Mouse (Mus musculus) cerebellum, adult 2 months (tissue): Measurements from ENCODE around the gene Rbpj. TPM values are rescaled to one million over a fixed set of nuclear protein-coding genes. Genes with fewer than 3 reads are reported as not detected.

Source experiments
- DNase-seq, 2 experiments: peaks; one replicate each; pipeline ENCODE4 v3.0.0; 2021
- H3K27ac ChIP-seq: fragments of 200-500 bp; 2 replicates; pipeline ENCODE4 v1.5.1; 2012; ENCODE audit warnings: low read length, control low read depth, inconsistent platforms; ENCODE audit not compliant: insufficient read depth
- H3K27me3 ChIP-seq: fragments of 200-500 bp; 2 replicates; pipeline ENCODE4 v1.6.1; 2012; ENCODE audit warnings: inconsistent platforms, mild to moderate bottlenecking, low read length, moderate library complexity; ENCODE audit not compliant: control insufficient read depth, insufficient read depth
- H3K4me1 ChIP-seq: fragments of 200-500 bp; 2 replicates; pipeline ENCODE4 v1.6.1; 2011; ENCODE audit warnings: low read length; ENCODE audit not compliant: control insufficient read depth, insufficient read depth
- H3K4me3 ChIP-seq: fragments of 200-500 bp; replicated peaks from 2 replicates; pipeline ENCODE3; 2011; ENCODE audit warnings: mild to moderate bottlenecking, low read depth, low read length, control low read depth; ENCODE audit not compliant: insufficient read depth
- CTCF ChIP-seq: fragments of 200-500 bp; IDR thresholded peaks from 2 replicates; pipeline ENCODE4 v1.5.1; 2011; ENCODE audit warnings: low read depth, mild to moderate bottlenecking, control low read depth, low read length, moderate library complexity, borderline replicate concordance; ENCODE audit not compliant: insufficient read depth
- POLR2A ChIP-seq: fragments of 200-500 bp; IDR thresholded peaks from 2 replicates; pipeline ENCODE4 v1.6.1; 2011; ENCODE audit warnings: low read length, control low read depth, borderline replicate concordance; ENCODE audit not compliant: insufficient read depth
- WGBS: fragments of 180-500 bp; shearing (Covaris S2); methylation state at CpG from one replicate; pipeline ENCODE4 v1.1.7; 2018; 5-methylcytosine and 5-hydroxymethylcytosine counted together
- polyA plus RNA-seq: library from polyadenylated mRNA; depleted of rRNA; stranded (reverse); fragments of >200 nt; gene quantifications from 2 replicates; pipeline ENCODE4 v1.2.3, GENCODE M21; 2012

Rbpj gene
- polyA plus RNA-seq, 1 experiment: 19.6 TPM

- Histone ChIP-seq H3K4me1 (no peaks in the 10 kb centered on the region), H3K27ac (no peak overlapping the region), H3K27me3 (no peaks in the 10 kb centered on the region), H3K4me3 (no peak overlapping the region)
- TF ChIP-seq CTCF (no peak), POLR2A (no peak)
- DNase-seq: no peak
- 46% methylated on average over 16 of the region's 16 CpGs for WGBS
These were observed 4.5 kb downstream of the Rbpj start for GRCm38 (mm10) chr5:53470141-53471079.

GRCm38 (mm10) chr5:53472485-53472884 is 6.5 kb downstream of the Rbpj start:
- no peak for DNase-seq

GRCm38 (mm10) chr5:53479161-53479560 is 13.2 kb downstream of the Rbpj start:
- H3K4me3 ChIP-seq: no peak overlapping the region
- 91% methylated on average over 6 of the region's 6 CpGs for WGBS

More at GRCm38 (mm10) chr5:53472485-53472884, 6.5 kb downstream of the Rbpj start:
- no peak for TF ChIP-seq POLR2A
- no peak for TF ChIP-seq CTCF
- H3K4me3 ChIP-seq: no peak overlapping the region
- no peaks in the 10 kb centered on the region for H3K4me1 ChIP-seq
- H3K27ac ChIP-seq: no peak overlapping the region
- no peaks in the 10 kb centered on the region for H3K27me3 ChIP-seq
- WGBS: 49% methylated on average over 11 of the region's 11 CpGs

GRCm38 (mm10) chr5:53479891-53480290 is 13.9 kb downstream of the Rbpj start:
- Histone ChIP-seq H3K4me1 (no peaks in the 10 kb centered on the region), H3K27me3 (no peaks in the 10 kb centered on the region), H3K27ac (no peak overlapping the region), H3K4me3 (no peak overlapping the region)
- DNase-seq: no peak
- WGBS: 60% methylated on average over 5 of the region's 5 CpGs
- TF ChIP-seq CTCF (no peak), POLR2A (no peak)

More at GRCm38 (mm10) chr5:53479161-53479560, 13.2 kb downstream of the Rbpj start:
- Histone ChIP-seq H3K27ac (no peak overlapping the region), H3K4me1 (no peaks in the 10 kb centered on the region), H3K27me3 (no peaks in the 10 kb centered on the region)
- DNase-seq: no peak
- TF ChIP-seq POLR2A (no peak), CTCF (no peak)

GRCm38 (mm10) chr5:53481021-53481420 is 15.1 kb downstream of the Rbpj start:
- Histone ChIP-seq H3K27me3 (no peaks in the 10 kb centered on the region), H3K4me1 (no peaks in the 10 kb centered on the region), H3K27ac (no peak overlapping the region), H3K4me3 (no peak overlapping the region)
- TF ChIP-seq POLR2A (no peak), CTCF (no peak)
- WGBS: 98% methylated on average over 2 of the region's 2 CpGs
- no peak for DNase-seq

- DNase-seq: no peak
- WGBS: 93% methylated on average over 6 of the region's 6 CpGs
- H3K27me3 ChIP-seq: no peaks in the 10 kb centered on the region
- TF ChIP-seq CTCF (no peak), POLR2A (no peak)
- no peak overlapping the region for H3K27ac ChIP-seq
- no peak overlapping the region for H3K4me3 ChIP-seq
- no peaks in the 10 kb centered on the region for H3K4me1 ChIP-seq
These were observed 19.2 kb downstream of the Rbpj start for GRCm38 (mm10) chr5:53485069-53485628.

GRCm38 (mm10) chr5:53485934-53486475 is 20.1 kb downstream of the Rbpj start:
- Histone ChIP-seq H3K4me1 (no peaks in the 10 kb centered on the region), H3K27ac (no peak overlapping the region), H3K27me3 (no peaks in the 10 kb centered on the region), H3K4me3 (no peak overlapping the region)
- 66% methylated on average over 9 of the region's 9 CpGs for WGBS
- no peak for DNase-seq
- TF ChIP-seq POLR2A: no peak
- TF ChIP-seq CTCF: no peak
